Mouse (Mus musculus): Measurements from ENCODE around the gene Gm13272. TPM values are rescaled to one million over a fixed set of nuclear protein-coding genes. Genes with fewer than 3 reads are reported as not detected.
A peak's percentile ranks its signal among the peaks of the same experiment; 100 is the strongest.
"Not testable (repeated sequence)": the region's sequence is repeated elsewhere in the genome, so short reads cannot be mapped to it uniquely, and the experiment has no call there.

The Gm13272 gene
- polyA plus RNA-seq, 1 experiment from 2014 or later: not detected

DNA sequence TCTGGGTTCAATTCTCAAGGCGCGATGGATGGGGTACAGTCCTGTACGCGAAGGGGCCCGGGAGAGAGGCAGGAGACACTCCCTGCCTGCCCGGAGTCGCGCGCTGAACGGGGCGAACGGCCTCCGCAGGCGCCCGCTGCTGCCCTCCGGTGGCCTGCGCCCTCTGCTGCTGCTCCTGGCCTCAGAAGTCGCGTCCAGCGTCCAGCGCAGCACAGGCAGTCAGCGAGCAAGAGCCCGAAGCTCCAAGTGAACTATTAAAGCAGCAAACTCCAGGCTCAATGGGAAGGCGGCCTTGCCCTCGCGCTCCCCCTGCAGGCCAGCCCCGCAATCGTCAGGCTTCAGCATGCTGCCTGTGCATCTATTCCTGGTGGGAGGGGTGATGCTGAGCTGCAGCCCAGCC is 19.2 kb upstream of the Gm13272 start:
- H3K27ac ChIP-seq: not testable (repeated sequence)

DNA sequence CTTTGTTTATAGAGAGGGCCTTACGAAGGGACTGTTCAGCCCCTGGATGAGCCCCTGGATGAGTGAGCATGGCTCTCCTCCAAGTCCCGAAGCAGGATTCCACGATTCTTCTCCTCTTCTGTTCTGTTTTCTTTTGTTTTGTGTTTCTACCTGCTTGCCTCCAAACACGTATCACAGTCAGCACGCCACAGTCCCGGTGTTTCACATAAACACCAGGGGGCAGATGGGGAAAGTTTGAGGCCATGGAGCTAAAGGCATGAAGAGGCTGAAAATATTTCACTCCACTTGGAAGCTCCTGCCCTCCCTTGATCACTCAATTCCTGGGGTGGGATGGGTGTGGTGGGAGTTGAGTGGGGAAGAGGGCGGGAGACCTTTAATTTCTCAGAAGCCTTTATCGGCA is 17.9 kb upstream of the Gm13272 start:
- H3K4me1 ChIP-seq (replicated peaks); H3K27me3 ChIP-seq (ENCODE audit: insufficient read depth, poor library complexity, severe bottlenecking); H3K9me3 ChIP-seq; H3K27ac ChIP-seq; DNase-seq (ENCODE audit: low spot score); H3K36me3 ChIP-seq; H3K4me3 ChIP-seq: not testable (repeated sequence)
- 78% methylated on average over 6 of the region's 8 CpGs for WGBS

More for the DNA sequence above, 19.2 kb upstream of the Gm13272 start:
- H3K36me3 ChIP-seq; H3K4me1 ChIP-seq (replicated peaks); H3K9me3 ChIP-seq; H3K27me3 ChIP-seq (ENCODE audit: insufficient read depth, poor library complexity, severe bottlenecking): not testable (repeated sequence)
- WGBS: under 1% methylated on average over 28 of the region's 28 CpGs
- DNase-seq (ENCODE audit: low spot score): peak; percentile 75
- peak overlapping the region; percentile 43 for H3K4me3 ChIP-seq

GRCm38 (mm10) chr4:88762341-88762740 is 17.3 kb upstream of the Gm13272 start:
- 54% methylated on average over 9 of the region's 9 CpGs for WGBS
- H3K4me3 ChIP-seq; DNase-seq (ENCODE audit: low spot score); H3K4me1 ChIP-seq (replicated peaks); H3K27ac ChIP-seq; H3K9me3 ChIP-seq; H3K36me3 ChIP-seq; H3K27me3 ChIP-seq (ENCODE audit: insufficient read depth, poor library complexity, severe bottlenecking): not testable (repeated sequence)

- H3K36me3 ChIP-seq; H3K9me3 ChIP-seq; H3K4me1 ChIP-seq (replicated peaks); H3K27ac ChIP-seq; H3K27me3 ChIP-seq (ENCODE audit: insufficient read depth, poor library complexity, severe bottlenecking): not testable (repeated sequence)
- DNase-seq (ENCODE audit: low spot score): peak; percentile 79
- H3K4me3 ChIP-seq: peak overlapping the region; percentile 40
- WGBS: 2% methylated on average over 42 of the region's 42 CpGs
These were observed 16.1 kb upstream of the Gm13272 start for GRCm38 (mm10) chr4:88763384-88764018.

DNA sequence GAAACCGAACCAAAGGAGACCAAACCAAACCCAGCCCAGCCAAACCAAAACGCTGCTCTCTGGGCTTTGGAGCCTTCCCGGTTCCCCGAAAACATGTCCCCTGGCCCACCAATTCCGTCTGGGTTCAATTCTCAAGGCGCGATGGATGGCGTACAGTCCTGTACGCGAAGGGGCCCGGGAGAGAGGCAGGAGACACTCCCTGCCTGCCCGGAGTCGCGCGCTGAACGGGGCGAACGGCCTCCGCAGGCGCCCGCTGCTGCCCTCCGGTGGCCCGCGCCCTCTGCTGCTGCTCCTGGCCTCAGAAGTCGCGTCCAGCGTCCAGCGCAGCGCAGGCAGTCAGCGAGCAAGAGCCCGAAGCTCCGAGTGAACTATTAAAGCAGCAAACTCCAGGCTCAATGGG is 6.1 kb upstream of the Gm13272 start, which contains the start of gene Gm13290:
Gene Gm13290 (plus strand): TSS at position 301 of the 400 bp plus-strand sequence.
- not testable (repeated sequence) for H3K4me3 ChIP-seq; H3K27ac ChIP-seq; H3K36me3 ChIP-seq; DNase-seq (ENCODE audit: low spot score); H3K9me3 ChIP-seq; H3K27me3 ChIP-seq (ENCODE audit: insufficient read depth, poor library complexity, severe bottlenecking); H3K4me1 ChIP-seq (replicated peaks)
- no CpG with 5 or more reads among the region's 32 CpGs for WGBS

GRCm38 (mm10) chr4:88776622-88777021 is 3.0 kb upstream of the Gm13272 start, which contains the start of gene Gm13289:
Gm13289 (plus strand) TSS chr4:88776922.
- not testable (repeated sequence) for DNase-seq (ENCODE audit: low spot score); H3K4me3 ChIP-seq; H3K4me1 ChIP-seq (replicated peaks); H3K36me3 ChIP-seq; H3K27me3 ChIP-seq (ENCODE audit: insufficient read depth, poor library complexity, severe bottlenecking); H3K9me3 ChIP-seq; H3K27ac ChIP-seq
- WGBS: no CpG with 5 or more reads among the region's 29 CpGs

- H3K4me1 ChIP-seq (replicated peaks); DNase-seq (ENCODE audit: low spot score); H3K27ac ChIP-seq; H3K9me3 ChIP-seq; H3K27me3 ChIP-seq (ENCODE audit: insufficient read depth, poor library complexity, severe bottlenecking); H3K36me3 ChIP-seq; H3K4me3 ChIP-seq: not testable (repeated sequence)
- WGBS: 42% methylated on average over 16 of the region's 18 CpGs
These were observed 670 bp downstream of the Gm13272 start for GRCm38 (mm10) chr4:88780320-88780719.

- not testable (repeated sequence) for H3K27ac ChIP-seq; DNase-seq (ENCODE audit: low spot score); H3K27me3 ChIP-seq (ENCODE audit: insufficient read depth, poor library complexity, severe bottlenecking); H3K9me3 ChIP-seq; H3K4me1 ChIP-seq (replicated peaks); H3K36me3 ChIP-seq
- 0 out of 2 replicates have a peak within 1 kb of the TSS, but pooled peaks have one; percentile 29 for H3K4me3 ChIP-seq
- 24% methylated on average over 5 of the region's 7 CpGs for WGBS
These were observed 2.2 kb downstream of the Gm13272 start, which contains the start of gene Ifnz for GRCm38 (mm10) chr4:88781831-88782230. Ifnz (plus strand) TSS chr4:88782131.

GRCm38 (mm10) chr4:88782335-88782734 is 2.7 kb downstream of the Gm13272 start:
- not testable (repeated sequence) for H3K9me3 ChIP-seq; DNase-seq (ENCODE audit: low spot score); H3K36me3 ChIP-seq; H3K27ac ChIP-seq; H3K27me3 ChIP-seq (ENCODE audit: insufficient read depth, poor library complexity, severe bottlenecking); H3K4me1 ChIP-seq (replicated peaks)
- 0% methylated on average over 18 of the region's 31 CpGs for WGBS
- 0 out of 2 replicates have a peak overlapping the region, but pooled peaks have one; percentile 29 for H3K4me3 ChIP-seq

DNA sequence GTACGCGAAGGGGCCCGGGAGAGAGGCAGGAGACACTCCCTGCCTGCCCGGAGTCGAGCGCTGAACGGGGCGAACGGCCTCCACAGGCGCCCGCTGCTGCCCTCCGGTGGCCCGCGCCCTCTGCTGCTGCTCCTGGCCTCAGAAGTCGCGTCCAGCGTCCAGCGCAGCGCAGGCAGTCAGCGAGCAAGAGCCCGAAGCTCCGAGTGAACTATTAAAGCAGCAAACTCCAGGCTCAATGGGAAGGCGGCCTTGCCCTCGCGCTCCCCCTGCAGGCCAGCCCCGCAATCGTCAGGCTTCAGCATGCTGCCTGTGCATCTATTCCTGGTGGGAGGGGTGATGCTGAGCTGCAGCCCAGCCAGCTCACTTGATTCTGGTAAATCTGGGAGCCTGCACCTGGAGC is 5.8 kb downstream of the Gm13272 start, which contains the start of gene Gm13276:
Gene Gm13276 (plus strand): TSS at position 301 of the 400 bp plus-strand sequence.
- no CpG with 5 or more reads among the region's 27 CpGs for WGBS
- not testable (repeated sequence) for H3K36me3 ChIP-seq; H3K4me1 ChIP-seq (replicated peaks); H3K9me3 ChIP-seq; H3K27me3 ChIP-seq (ENCODE audit: insufficient read depth, poor library complexity, severe bottlenecking); DNase-seq (ENCODE audit: low spot score); H3K4me3 ChIP-seq; H3K27ac ChIP-seq

DNA sequence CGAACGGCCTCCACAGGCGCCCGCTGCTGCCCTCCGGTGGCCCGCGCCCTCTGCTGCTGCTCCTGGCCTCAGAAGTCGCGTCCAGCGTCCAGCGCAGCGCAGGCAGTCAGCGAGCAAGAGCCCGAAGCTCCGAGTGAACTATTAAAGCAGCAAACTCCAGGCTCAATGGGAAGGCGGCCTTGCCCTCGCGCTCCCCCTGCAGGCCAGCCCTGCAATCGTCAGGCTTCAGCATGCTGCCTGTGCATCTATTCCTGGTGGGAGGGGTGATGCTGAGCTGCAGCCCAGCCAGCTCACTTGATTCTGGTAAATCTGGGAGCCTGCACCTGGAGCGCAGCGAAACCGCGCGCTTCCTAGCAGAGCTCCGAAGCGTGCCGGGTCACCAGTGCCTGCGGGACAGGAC is 8.8 kb downstream of the Gm13272 start, which contains the start of gene Gm13277:
Gene Gm13277 (plus strand): TSS at position 231 of the 400 bp plus-strand sequence.
- not testable (repeated sequence) for H3K27me3 ChIP-seq (ENCODE audit: insufficient read depth, poor library complexity, severe bottlenecking); DNase-seq (ENCODE audit: low spot score); H3K36me3 ChIP-seq; H3K4me3 ChIP-seq; H3K4me1 ChIP-seq (replicated peaks); H3K27ac ChIP-seq; H3K9me3 ChIP-seq
- 0% methylated on average over 5 of the region's 28 CpGs for WGBS

GRCm38 (mm10) chr4:88791250-88791649 is 11.6 kb downstream of the Gm13272 start, which contains the start of gene Gm13278:
Gm13278 (plus strand) TSS chr4:88791550.
- H3K27ac ChIP-seq; H3K27me3 ChIP-seq (ENCODE audit: insufficient read depth, poor library complexity, severe bottlenecking); H3K4me3 ChIP-seq; H3K9me3 ChIP-seq; H3K4me1 ChIP-seq (replicated peaks); DNase-seq (ENCODE audit: low spot score); H3K36me3 ChIP-seq: not testable (repeated sequence)
- WGBS: no CpG with 5 or more reads among the region's 28 CpGs

DNA sequence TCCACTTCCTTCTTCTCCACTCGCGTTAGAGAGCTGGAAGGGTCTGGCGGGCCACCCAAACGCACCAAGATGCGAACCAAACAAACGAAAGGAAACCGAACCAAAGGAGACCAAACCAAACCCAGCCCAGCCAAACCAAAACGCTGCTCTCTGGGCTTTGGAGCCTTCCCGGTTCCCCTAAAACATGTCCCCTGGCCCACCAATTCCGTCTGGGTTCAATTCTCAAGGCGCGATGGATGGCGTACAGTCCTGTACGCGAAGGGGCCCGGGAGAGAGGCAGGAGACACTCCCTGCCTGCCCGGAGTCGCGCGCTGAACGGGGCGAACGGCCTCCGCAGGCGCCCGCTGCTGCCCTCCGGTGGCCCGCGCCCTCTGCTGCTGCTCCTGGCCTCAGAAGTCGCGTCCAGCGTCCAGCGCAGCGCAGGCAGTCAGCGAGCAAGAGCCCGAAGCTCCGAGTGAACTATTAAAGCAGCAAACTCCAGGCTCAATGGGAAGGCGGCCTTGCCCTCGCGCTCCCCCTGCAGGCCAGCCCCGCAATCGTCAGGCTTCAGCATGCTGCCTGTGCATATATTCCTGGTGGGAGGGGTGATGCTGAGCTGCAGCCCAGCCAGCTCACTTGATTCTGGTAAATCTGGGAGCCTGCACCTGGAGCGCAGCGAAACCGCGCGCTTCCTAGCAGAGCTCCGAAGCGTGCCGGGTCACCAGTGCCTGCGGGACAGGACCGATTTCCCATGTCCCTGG is 14.5 kb downstream of the Gm13272 start, which contains the start of gene Gm13275:
Gene Gm13275 (plus strand): TSS at position 552 of the 740 bp plus-strand sequence.
- WGBS: under 1% methylated on average over 19 of the region's 52 CpGs
- not testable (repeated sequence) for H3K9me3 ChIP-seq; H3K4me1 ChIP-seq (replicated peaks); H3K27me3 ChIP-seq (ENCODE audit: insufficient read depth, poor library complexity, severe bottlenecking); DNase-seq (ENCODE audit: low spot score); H3K4me3 ChIP-seq; H3K27ac ChIP-seq; H3K36me3 ChIP-seq

Measured in hindbrain, embryonic 10.5 days (tissue).